Mouse (Mus musculus) brain, embryonic 14.5 days (tissue): ENCODE results near the gene Sstr4.

Experiments
- CTCF ChIP-seq: fragments of 200-500 bp; IDR thresholded peaks from 2 replicates; pipeline ENCODE4 v1.5.1; 2012; ENCODE audit warnings: inconsistent platforms, mild to moderate bottlenecking, moderate library complexity, borderline replicate concordance; ENCODE audit not compliant: insufficient read depth, insufficient read length; ENCODE audit errors: extremely low read depth
- POLR2A ChIP-seq: fragments of 200-500 bp; IDR thresholded peaks from 2 replicates; pipeline ENCODE4 v1.6.1; 2012; ENCODE audit warnings: mild to moderate bottlenecking, inconsistent platforms, borderline replicate concordance; ENCODE audit not compliant: poor library complexity, insufficient read depth, insufficient read length, severe bottlenecking; ENCODE audit errors: extremely low read depth

DNA sequence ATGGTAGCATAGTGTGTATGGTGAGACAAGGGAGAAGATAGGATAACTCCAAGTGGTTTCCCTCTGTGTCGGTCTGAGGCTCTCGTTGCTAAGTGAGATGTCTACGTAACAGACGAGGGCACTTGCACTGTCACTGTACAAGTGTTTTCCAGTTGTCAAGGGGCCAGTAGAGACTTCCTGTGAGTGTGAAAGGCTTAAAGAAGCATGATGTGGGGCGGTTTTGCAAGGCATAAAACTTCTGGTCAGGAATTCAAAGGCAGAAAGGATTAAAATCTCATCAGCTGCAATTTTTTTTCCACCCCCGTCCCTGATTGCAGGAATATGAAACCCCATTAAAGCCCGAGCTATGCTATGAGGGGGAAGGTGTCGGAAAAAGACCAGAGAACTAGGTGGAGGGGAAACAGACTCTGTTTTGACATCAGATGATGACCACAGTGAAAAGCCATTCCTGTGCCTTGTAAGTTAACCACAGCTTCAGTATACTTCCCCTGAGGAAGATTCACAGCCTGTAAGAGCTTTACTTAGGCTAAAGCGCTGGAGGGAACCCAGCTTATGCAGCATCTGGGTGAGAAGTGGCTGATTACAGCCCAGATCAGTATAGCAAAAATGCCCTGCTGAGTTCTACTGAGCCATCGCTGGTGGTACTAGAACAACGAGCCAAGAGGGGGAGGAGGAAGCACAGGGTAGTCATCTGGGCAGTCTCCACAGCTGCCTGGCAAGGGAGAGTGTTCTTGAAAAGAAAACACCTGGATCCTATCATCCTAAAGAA, 2.1 kb downstream of the Sstr4 start:
- TF ChIP-seq CTCF: no peak
- TF ChIP-seq POLR2A: no peak
